In genomic region chr12:119237241-119237920, GRCm38 (mm10) we compare ENCODE assay signal across 8 mouse cellular contexts. TPM values are rescaled to one million over a fixed set of nuclear protein-coding genes. Genes with fewer than 3 reads are reported as not detected.
DNase-seq lines count a peak whose midpoint lies in the region; ATAC-seq and TF ChIP-seq lines count a peak whose summit lies in the region.

No protein-coding gene starts in this region.

- H3K27ac ChIP-seq in kidney, embryonic 15.5 days, result peak overlapping the region; percentile 82
- no peak overlapping the region for H3K27ac ChIP-seq in bone marrow macrophage, adult 2 months (ENCODE audit: insufficient read depth, low read depth, low read length)
- H3K27ac ChIP-seq in forebrain, postnatal 0 days (ENCODE audit: low read depth, low read length), result peak overlapping the region; percentile 85
- peak overlapping the region; percentile 93 for H3K27ac ChIP-seq in stomach, embryonic 14.5 days (ENCODE audit: low read length)

- peak overlapping the region; percentile 53 for H3K9ac ChIP-seq in kidney, embryonic 15.5 days
- H3K9ac ChIP-seq in forebrain, postnatal 0 days, result peak overlapping the region; percentile 72
- H3K9ac ChIP-seq in stomach, embryonic 14.5 days (replicated peaks; ENCODE audit: low read depth, low read length), result peak overlapping the region; percentile 65

- no peaks in the 10 kb centered on the region for H3K9me3 ChIP-seq in kidney, embryonic 15.5 days (replicated peaks)
- H3K9me3 ChIP-seq in forebrain, postnatal 0 days (ENCODE audit: low read length), result no peaks in the 10 kb centered on the region
- no peaks in the 10 kb centered on the region for H3K9me3 ChIP-seq in stomach, embryonic 14.5 days (ENCODE audit: control insufficient read depth, low read depth, low read length)

- peaks cover 19% of the 10 kb centered on the region for H3K4me1 ChIP-seq in kidney, embryonic 15.5 days
- peaks cover 6% of the 10 kb centered on the region for H3K4me1 ChIP-seq in bone marrow macrophage, adult 2 months (ENCODE audit: control insufficient read depth, insufficient read depth, low read length)
- H3K4me1 ChIP-seq in forebrain, postnatal 0 days (ENCODE audit: insufficient read depth), result peaks cover 17% of the 10 kb centered on the region
- H3K4me1 ChIP-seq in stomach, embryonic 14.5 days (ENCODE audit: control insufficient read depth, insufficient read depth, low read length), result peaks cover 6% of the 10 kb centered on the region

- WGBS in kidney, embryonic 15.5 days, result 2% methylated on average over 13 of the region's 13 CpGs
- under 1% methylated on average over 13 of the region's 13 CpGs for WGBS in forebrain, postnatal 0 days
- WGBS in stomach, embryonic 14.5 days, result 1% methylated on average over 13 of the region's 13 CpGs

- H3K27me3 ChIP-seq in kidney, embryonic 15.5 days, result no peaks in the 10 kb centered on the region
- H3K27me3 ChIP-seq in forebrain, postnatal 0 days (ENCODE audit: insufficient read depth, low read length), result no peaks in the 10 kb centered on the region
- H3K27me3 ChIP-seq in stomach, embryonic 14.5 days (ENCODE audit: control insufficient read depth, insufficient read depth, low read length), result no peaks in the 10 kb centered on the region

- no peak for DNase-seq in kidney, adult 11 months
- DNase-seq in forebrain, postnatal 0 days, result no peak
- peak; percentile 3 for DNase-seq in liver
- DNase-seq in cerebellum, postnatal 36 days, result no peak
- DNase-seq in layer of hippocampus, postnatal 10 days (ENCODE audit: low spot score in 2 of 2), result no peak

- H3K36me3 ChIP-seq in kidney, embryonic 15.5 days, result no peaks in the 10 kb centered on the region
- no peaks in the 10 kb centered on the region for H3K36me3 ChIP-seq in forebrain, postnatal 0 days (ENCODE audit: insufficient read depth)
- H3K36me3 ChIP-seq in stomach, embryonic 14.5 days (ENCODE audit: control insufficient read depth, insufficient read depth, low read length), result no peaks in the 10 kb centered on the region

- H3K4me2 ChIP-seq in kidney, embryonic 15.5 days, result peak overlapping the region; percentile 90
- H3K4me2 ChIP-seq in forebrain, postnatal 0 days (ENCODE audit: low read depth), result peak overlapping the region; percentile 67
- H3K4me2 ChIP-seq in stomach, embryonic 14.5 days (replicated peaks; ENCODE audit: low read depth, low read length), result peak overlapping the region; percentile 91

- ATAC-seq in kidney, embryonic 15.5 days (replicated peaks; ENCODE audit: low FRiP score), result peak; percentile 37
- peak; percentile 26 for ATAC-seq in forebrain, postnatal 0 days
- no peak; the same call in 1 of the 2 replicates for ATAC-seq in stomach, embryonic 14.5 days (ENCODE audit: insufficient number of reproducible peaks, insufficient read depth, low FRiP score, low read depth)

- no peak for TF ChIP-seq CTCF in bone marrow macrophage, adult 2 months (IDR thresholded peaks at IDR 0.05; ENCODE audit: low read depth, low read length)
- TF ChIP-seq CTCF in forebrain, postnatal 0 days (IDR thresholded peaks at IDR 0.05; ENCODE audit: low read depth), result no peak

- H3K4me3 ChIP-seq in kidney, embryonic 15.5 days (replicated peaks), result peak overlapping the region; percentile 50
- H3K4me3 ChIP-seq in bone marrow macrophage, adult 2 months (ENCODE audit: insufficient read depth, low read length), result peak overlapping the region; percentile 70; the same call in 1 of the 2 replicates
- H3K4me3 ChIP-seq in forebrain, postnatal 0 days (ENCODE audit: low read depth, low read length), result peak overlapping the region; percentile 50
- H3K4me3 ChIP-seq in stomach, embryonic 14.5 days (ENCODE audit: low read depth, low read length), result peak overlapping the region; percentile 57

- TF ChIP-seq POLR2A in bone marrow macrophage, adult 2 months (IDR thresholded peaks at IDR 0.05; ENCODE audit: borderline replicate concordance, low read depth, low read length), result no peak

RNA-seq across cellular contexts. Expression of gene Itgb8, which starts 1.2 kb away (rescaled TPM):
- polyA plus RNA-seq in kidney, embryonic 15.5 days (2015; fragmentation: Nextera tagmentation; extraction: Ambion mirVana), result 3.1 and 3.2 TPM in 2 replicates
- polyA plus RNA-seq in bone marrow macrophage, adult 2 months (2012; ENCODE audit: insufficient read depth, insufficient read length, missing spikeins), result not detected in 2 replicates
- total RNA-seq in forebrain, postnatal 0 days (2014; rRNA removed), result 26.1 and 28.3 TPM in 2 replicates
- polyA plus RNA-seq in forebrain, postnatal 0 days (2015; fragmentation: Nextera tagmentation; extraction: Ambion mirVana), result 5.9 and 8.2 TPM in 2 replicates
- polyA plus RNA-seq in stomach, embryonic 14.5 days (2014; fragmentation: Nextera tagmentation; extraction: Ambion mirVana), result 6.6 and 7.2 TPM in 2 replicates
- total RNA-seq in layer of hippocampus, postnatal 10 days (2021), result 10 to 100 TPM; 31.2 TPM
